Mouse (Mus musculus): ENCODE results near the gene Arl14ep. TPM values are rescaled to one million over a fixed set of nuclear protein-coding genes. Genes with fewer than 3 reads are reported as not detected.
A peak's percentile ranks its signal among the peaks of the same experiment; 100 is the strongest.

Gene Arl14ep
- polyA plus RNA-seq, 1 experiment from 2014 or later, result 26.0 TPM

- Histone ChIP-seq H3K4me2 (ENCODE audit: low read length) (no peak overlapping the region), H3K27me3 (ENCODE audit: control insufficient read depth, insufficient read depth, low read length) (no peaks in the 10 kb centered on the region), H3K36me3 (ENCODE audit: control insufficient read depth, insufficient read depth, low read length) (no peaks in the 10 kb centered on the region), H3K27ac (replicated peaks in 1 of 2; ENCODE audit: control insufficient read depth in 1 of 2, insufficient read depth in 1 of 2, low read depth in 2 of 2, low read length in 2 of 2) (no peak overlapping the region), H3K4me3 (ENCODE audit: control insufficient read depth in 1 of 2, insufficient read depth in 1 of 2, low read depth in 1 of 2, low read length in 2 of 2) (no peak overlapping the region), H3K4me1 (ENCODE audit: control insufficient read depth in 2 of 2, insufficient read depth in 2 of 2, low read length in 2 of 2) (peaks cover 0 to 19% of the 10 kb centered on the region in 2 experiments; a peak in 2 of 4 replicates), H3K9me3 (ENCODE audit: control insufficient read depth, low read length) (no peaks in the 10 kb centered on the region), H3K9ac (ENCODE audit: low read length) (no peak overlapping the region)
- no peak for ATAC-seq (ENCODE audit: insufficient number of reproducible peaks, insufficient read depth, low FRiP score, low read depth)
- WGBS, result 64% methylated on average over 1 of the region's 1 CpGs
These were observed 17.0 kb upstream of the Arl14ep start for GRCm38 (mm10) chr2:106991261-106991660.

GRCm38 (mm10) chr2:106984945-106985344, 10.7 kb upstream of the Arl14ep start:
- Histone ChIP-seq H3K4me2 (ENCODE audit: low read length) (peak overlapping the region; percentile 45), H3K36me3 (ENCODE audit: control insufficient read depth, insufficient read depth, low read length) (no peaks in the 10 kb centered on the region), H3K9me3 (ENCODE audit: control insufficient read depth, low read length) (no peaks in the 10 kb centered on the region), H3K4me3 (ENCODE audit: control insufficient read depth in 1 of 2, insufficient read depth in 1 of 2, low read depth in 1 of 2, low read length in 2 of 2) (no peak overlapping the region), H3K27me3 (ENCODE audit: control insufficient read depth, insufficient read depth, low read length) (no peaks in the 10 kb centered on the region), H3K4me1 (ENCODE audit: control insufficient read depth in 2 of 2, insufficient read depth in 2 of 2, low read length in 2 of 2) (peaks cover 5 to 24% of the 10 kb centered on the region in 2 experiments), H3K27ac (replicated peaks in 1 of 2; ENCODE audit: control insufficient read depth in 1 of 2, insufficient read depth in 1 of 2, low read depth in 2 of 2, low read length in 2 of 2) (peak overlapping the region; percentile 42 to 70; a peak in 2 of 4 replicates), H3K9ac (ENCODE audit: low read length) (no peak overlapping the region)
- WGBS, result 66% methylated on average over 2 of the region's 2 CpGs
- ATAC-seq (ENCODE audit: insufficient number of reproducible peaks, insufficient read depth, low FRiP score, low read depth), result no peak; the same call in 1 of the 2 replicates

- Histone ChIP-seq H3K36me3 (ENCODE audit: control insufficient read depth, insufficient read depth, low read length) (no peaks in the 10 kb centered on the region), H3K4me3 (ENCODE audit: control insufficient read depth in 1 of 2, insufficient read depth in 1 of 2, low read depth in 1 of 2, low read length in 2 of 2) (no peak overlapping the region), H3K9ac (ENCODE audit: low read length) (no peak overlapping the region), H3K4me2 (ENCODE audit: low read length) (no peak overlapping the region), H3K9me3 (ENCODE audit: control insufficient read depth, low read length) (no peaks in the 10 kb centered on the region), H3K27me3 (ENCODE audit: control insufficient read depth, insufficient read depth, low read length) (no peaks in the 10 kb centered on the region), H3K4me1 (ENCODE audit: control insufficient read depth in 2 of 2, insufficient read depth in 2 of 2, low read length in 2 of 2) (peaks cover 5 to 20% of the 10 kb centered on the region in 2 experiments), H3K27ac (replicated peaks in 1 of 2; ENCODE audit: control insufficient read depth in 1 of 2, insufficient read depth in 1 of 2, low read depth in 2 of 2, low read length in 2 of 2) (no peak overlapping the region)
- ATAC-seq (ENCODE audit: insufficient number of reproducible peaks, insufficient read depth, low FRiP score, low read depth), result no peak
- 36% methylated on average over 6 of the region's 6 CpGs for WGBS
These were observed 8.3 kb upstream of the Arl14ep start for GRCm38 (mm10) chr2:106982503-106982902.

GRCm38 (mm10) chr2:106976472-106976871, 2.2 kb upstream of the Arl14ep start:
- Histone ChIP-seq H3K27me3 (ENCODE audit: control insufficient read depth, insufficient read depth, low read length) (no peaks in the 10 kb centered on the region), H3K27ac (replicated peaks in 1 of 2; ENCODE audit: control insufficient read depth in 1 of 2, insufficient read depth in 1 of 2, low read depth in 2 of 2, low read length in 2 of 2) (no peak overlapping the region), H3K9me3 (ENCODE audit: control insufficient read depth, low read length) (no peaks in the 10 kb centered on the region), H3K4me2 (ENCODE audit: low read length) (no peak overlapping the region), H3K9ac (ENCODE audit: low read length) (no peak overlapping the region), H3K4me1 (ENCODE audit: control insufficient read depth in 2 of 2, insufficient read depth in 2 of 2, low read length in 2 of 2) (peaks cover 0 to 9% of the 10 kb centered on the region in 2 experiments; a peak in 3 of 4 replicates), H3K36me3 (ENCODE audit: control insufficient read depth, insufficient read depth, low read length) (no peaks in the 10 kb centered on the region), H3K4me3 (ENCODE audit: control insufficient read depth in 1 of 2, insufficient read depth in 1 of 2, low read depth in 1 of 2, low read length in 2 of 2) (no peak overlapping the region)
- 70% methylated on average over 3 of the region's 3 CpGs for WGBS
- ATAC-seq (ENCODE audit: insufficient number of reproducible peaks, insufficient read depth, low FRiP score, low read depth), result no peak

GRCm38 (mm10) chr2:106973332-106973958, 779 bp downstream of the Arl14ep start:
- WGBS, result 69% methylated on average over 17 of the region's 17 CpGs

GRCm38 (mm10) chr2:106972851-106973250, 1.4 kb downstream of the Arl14ep start:
- ATAC-seq (ENCODE audit: insufficient number of reproducible peaks, insufficient read depth, low FRiP score, low read depth), result no peak
- H3K4me1 ChIP-seq (ENCODE audit: control insufficient read depth in 2 of 2, insufficient read depth in 2 of 2, low read length in 2 of 2), result peaks cover 0 to 9% of the 10 kb centered on the region in 2 experiments; a peak in 3 of 4 replicates
- H3K4me3 ChIP-seq (ENCODE audit: control insufficient read depth in 1 of 2, insufficient read depth in 1 of 2, low read depth in 1 of 2, low read length in 2 of 2), result no peak overlapping the region
- H3K9me3 ChIP-seq (ENCODE audit: control insufficient read depth, low read length), result no peaks in the 10 kb centered on the region
- H3K9ac ChIP-seq (ENCODE audit: low read length), result no peak overlapping the region
- no peaks in the 10 kb centered on the region for H3K27me3 ChIP-seq (ENCODE audit: control insufficient read depth, insufficient read depth, low read length)
- peak overlapping the region; percentile 73; the same call in 1 of the 2 replicates for H3K4me2 ChIP-seq (ENCODE audit: low read length)
- 89% methylated on average over 6 of the region's 6 CpGs for WGBS
- peaks cover 15% of the 10 kb centered on the region for H3K36me3 ChIP-seq (ENCODE audit: control insufficient read depth, insufficient read depth, low read length)
- no peak overlapping the region for H3K27ac ChIP-seq (replicated peaks in 1 of 2; ENCODE audit: control insufficient read depth in 1 of 2, insufficient read depth in 1 of 2, low read depth in 2 of 2, low read length in 2 of 2)

More at GRCm38 (mm10) chr2:106973332-106973958, 779 bp downstream of the Arl14ep start:
- Histone ChIP-seq H3K4me3 (ENCODE audit: control insufficient read depth in 1 of 2, insufficient read depth in 1 of 2, low read depth in 1 of 2, low read length in 2 of 2) (peak overlapping the region; percentile 62 to 88), H3K9ac (ENCODE audit: low read length) (peak overlapping the region; percentile 88), H3K27me3 (ENCODE audit: control insufficient read depth, insufficient read depth, low read length) (no peaks in the 10 kb centered on the region), H3K4me1 (ENCODE audit: control insufficient read depth in 2 of 2, insufficient read depth in 2 of 2, low read length in 2 of 2) (peaks cover 0 to 9% of the 10 kb centered on the region in 2 experiments; a peak in 3 of 4 replicates), H3K27ac (replicated peaks in 1 of 2; ENCODE audit: control insufficient read depth in 1 of 2, insufficient read depth in 1 of 2, low read depth in 2 of 2, low read length in 2 of 2) (peak overlapping the region in 1 of 2 experiments; percentile 30; a peak in 1 of 4 replicates), H3K4me2 (ENCODE audit: low read length) (peak overlapping the region; percentile 73), H3K36me3 (ENCODE audit: control insufficient read depth, insufficient read depth, low read length) (peaks cover 9% of the 10 kb centered on the region), H3K9me3 (ENCODE audit: control insufficient read depth, low read length) (no peaks in the 10 kb centered on the region)
- no peak for ATAC-seq (ENCODE audit: insufficient number of reproducible peaks, insufficient read depth, low FRiP score, low read depth)

GRCm38 (mm10) chr2:106970971-106971370, 3.3 kb downstream of the Arl14ep start:
- WGBS, result 96% methylated on average over 12 of the region's 12 CpGs
- Histone ChIP-seq H3K36me3 (ENCODE audit: control insufficient read depth, insufficient read depth, low read length) (peaks cover 34% of the 10 kb centered on the region), H3K4me2 (ENCODE audit: low read length) (no peak overlapping the region), H3K4me3 (ENCODE audit: control insufficient read depth in 1 of 2, insufficient read depth in 1 of 2, low read depth in 1 of 2, low read length in 2 of 2) (no peak overlapping the region), H3K27ac (replicated peaks in 1 of 2; ENCODE audit: control insufficient read depth in 1 of 2, insufficient read depth in 1 of 2, low read depth in 2 of 2, low read length in 2 of 2) (no peak overlapping the region), H3K9ac (ENCODE audit: low read length) (no peak overlapping the region), H3K27me3 (ENCODE audit: control insufficient read depth, insufficient read depth, low read length) (no peaks in the 10 kb centered on the region), H3K4me1 (ENCODE audit: control insufficient read depth in 2 of 2, insufficient read depth in 2 of 2, low read length in 2 of 2) (peaks cover 0 to 9% of the 10 kb centered on the region in 2 experiments; a peak in 3 of 4 replicates), H3K9me3 (ENCODE audit: control insufficient read depth, low read length) (no peaks in the 10 kb centered on the region)
- ATAC-seq (ENCODE audit: insufficient number of reproducible peaks, insufficient read depth, low FRiP score, low read depth), result no peak
